Mouse (Mus musculus) frontal cortex, postnatal 14 days (tissue): ENCODE measurements around the gene Cox19.
A peak's percentile ranks its signal among the peaks of the same experiment; 100 is the strongest.

Experiments used
- DNase-seq, 2 experiments: peaks; one replicate each; pipeline ENCODE4 v3.0.0; 2022; ENCODE audit warnings: low spot score in 2 of 2

Cox19 gene

DNA sequence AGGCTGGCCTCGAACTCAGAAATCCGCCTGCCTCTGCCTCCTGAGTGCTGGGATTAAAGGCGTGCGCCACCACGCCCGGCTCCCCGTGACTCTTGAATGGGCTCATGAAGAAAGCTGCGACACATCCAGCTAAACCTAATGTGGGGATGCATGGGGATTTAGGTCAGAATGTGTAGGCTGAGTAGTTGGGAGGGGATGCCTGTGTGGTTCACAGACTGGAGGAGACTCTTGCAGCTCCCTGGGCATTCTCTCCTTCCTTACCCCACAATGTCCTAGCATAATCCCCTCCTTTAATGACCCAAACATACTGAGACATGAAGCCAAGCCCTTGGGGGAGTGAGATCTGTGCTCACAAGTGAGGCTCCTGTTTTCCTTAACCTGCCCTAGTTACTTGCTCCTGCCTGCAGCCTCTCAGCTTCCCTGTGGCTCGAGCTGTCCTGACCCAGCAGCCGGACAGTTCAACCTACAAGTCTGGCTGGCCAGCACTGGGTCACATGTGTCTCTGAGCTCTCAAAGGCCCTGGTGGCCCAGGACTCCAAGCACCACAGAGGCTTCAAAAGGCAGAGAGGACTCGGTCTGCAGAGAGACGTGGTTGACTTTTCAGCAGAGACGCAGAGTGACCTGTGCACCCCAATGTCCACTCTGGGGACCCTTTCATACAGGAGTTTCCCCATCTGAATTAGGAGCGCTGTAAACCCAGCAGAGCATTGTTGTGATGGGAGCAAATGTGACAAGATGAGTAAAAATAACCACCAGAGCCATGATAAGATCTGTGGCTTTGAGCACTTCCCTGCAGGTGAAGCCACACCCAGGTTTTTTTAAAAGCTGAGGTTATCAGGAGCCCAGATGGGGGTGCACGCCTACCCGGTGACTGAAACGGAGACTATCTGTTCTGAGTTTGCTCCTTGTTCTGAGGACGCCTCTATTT, 30.6 kb upstream of the Cox19 start:
- no peak for DNase-seq

DNA sequence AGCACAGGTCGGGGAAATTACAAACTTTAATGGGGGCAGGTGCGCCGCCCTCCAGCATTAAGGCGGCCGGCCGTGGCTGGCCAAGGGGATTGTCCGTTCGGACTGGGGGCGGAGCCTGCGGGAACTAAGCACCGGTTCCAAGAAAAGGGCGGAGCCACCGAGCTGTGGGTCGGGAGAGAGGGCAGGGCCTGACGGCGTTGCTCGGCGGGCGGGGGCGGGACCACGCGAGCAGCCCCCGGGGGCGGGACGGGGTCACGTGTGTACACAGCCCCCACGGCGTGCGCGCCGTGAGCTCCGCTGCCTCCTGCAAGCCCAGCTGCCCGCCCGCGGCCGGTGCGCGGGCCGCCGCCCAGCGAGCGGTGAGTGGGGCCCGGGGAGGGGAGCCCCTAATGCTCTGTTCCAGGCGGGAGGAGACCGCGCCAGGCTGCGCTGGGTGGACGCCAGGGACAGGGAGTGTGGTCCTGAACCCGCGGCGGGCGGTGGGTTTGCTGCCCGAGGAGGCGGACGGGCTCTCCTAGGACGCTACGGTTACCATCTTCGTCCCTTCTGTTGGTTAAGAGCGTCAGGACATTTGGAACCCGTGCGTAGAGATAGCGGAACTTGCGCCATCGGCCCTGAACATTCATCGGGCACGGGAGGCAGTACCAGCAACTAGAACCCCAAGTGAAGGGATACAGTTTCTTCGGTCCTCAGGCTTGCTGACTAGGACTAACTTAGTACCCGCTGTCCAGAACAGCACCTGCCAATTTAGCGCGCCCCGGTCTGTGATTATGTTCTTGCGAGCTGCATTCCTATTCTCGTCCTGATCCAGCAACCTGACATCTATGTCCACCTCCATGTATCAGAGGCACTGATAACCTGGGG, 29.4 kb upstream of the Cox19 start:
- peak; percentile 82 to 84 for DNase-seq

- DNase-seq = no peak
These were observed 28.7 kb upstream of the Cox19 start for GRCm38 (mm10) chr5:139379771-139380384.

- no peak for DNase-seq
These were observed 27.9 kb upstream of the Cox19 start for GRCm38 (mm10) chr5:139378986-139379629.

DNA sequence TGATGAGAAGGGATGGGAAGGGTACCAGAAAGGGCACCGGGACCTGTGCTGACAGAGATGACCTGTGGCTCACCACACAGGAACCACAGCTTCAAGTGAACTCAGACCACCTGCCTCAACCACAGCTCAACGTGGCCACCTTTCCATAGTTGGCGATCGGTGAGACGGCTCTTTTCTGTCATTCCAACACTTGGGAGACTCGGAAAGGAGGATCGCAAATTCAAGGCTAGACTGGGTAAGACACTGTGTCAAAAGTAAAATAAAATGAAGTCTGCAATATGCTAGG, 27.0 kb upstream of the Cox19 start:
- no peak for DNase-seq

GRCm38 (mm10) chr5:139377468-139378270, 26.5 kb upstream of the Cox19 start, which contains the start of gene Gpr146:
Gene Gpr146 (plus strand): TSS chr5:139377697.
- no peak for DNase-seq

- no peak for DNase-seq
These were observed 23.6 kb upstream of the Cox19 start for GRCm38 (mm10) chr5:139374841-139375240.

GRCm38 (mm10) chr5:139373889-139374444, 22.7 kb upstream of the Cox19 start:
- DNase-seq = no peak

- DNase-seq = no peak
These were observed 21.9 kb upstream of the Cox19 start for GRCm38 (mm10) chr5:139373126-139373525.

- DNase-seq = peak; percentile 78 to 82
These were observed 20.6 kb upstream of the Cox19 start for GRCm38 (mm10) chr5:139371631-139372401.

DNA sequence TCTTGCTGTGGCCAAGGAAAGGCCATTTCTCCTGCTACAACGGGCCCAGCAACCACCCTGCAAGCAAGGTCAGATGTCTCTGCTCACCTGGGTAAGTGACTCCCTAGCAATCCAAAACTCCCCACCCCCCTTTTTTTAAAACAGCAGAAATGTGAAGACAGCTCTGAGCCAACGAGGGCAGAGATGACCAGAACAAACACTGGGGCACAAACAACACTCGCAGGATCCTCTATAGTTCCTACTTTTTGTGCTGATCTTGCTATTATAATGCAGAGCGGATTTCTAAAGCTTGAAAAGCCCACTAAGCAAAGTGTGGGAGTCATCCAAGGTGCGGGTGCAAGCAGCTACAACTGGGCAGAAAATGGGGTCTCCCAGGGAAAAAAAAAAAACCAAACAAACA, 19.9 kb upstream of the Cox19 start:
- DNase-seq = no peak

GRCm38 (mm10) chr5:139370336-139370735, 19.1 kb upstream of the Cox19 start:
- no peak for DNase-seq

GRCm38 (mm10) chr5:139368638-139369320, 17.6 kb upstream of the Cox19 start:
- DNase-seq = no peak

DNA sequence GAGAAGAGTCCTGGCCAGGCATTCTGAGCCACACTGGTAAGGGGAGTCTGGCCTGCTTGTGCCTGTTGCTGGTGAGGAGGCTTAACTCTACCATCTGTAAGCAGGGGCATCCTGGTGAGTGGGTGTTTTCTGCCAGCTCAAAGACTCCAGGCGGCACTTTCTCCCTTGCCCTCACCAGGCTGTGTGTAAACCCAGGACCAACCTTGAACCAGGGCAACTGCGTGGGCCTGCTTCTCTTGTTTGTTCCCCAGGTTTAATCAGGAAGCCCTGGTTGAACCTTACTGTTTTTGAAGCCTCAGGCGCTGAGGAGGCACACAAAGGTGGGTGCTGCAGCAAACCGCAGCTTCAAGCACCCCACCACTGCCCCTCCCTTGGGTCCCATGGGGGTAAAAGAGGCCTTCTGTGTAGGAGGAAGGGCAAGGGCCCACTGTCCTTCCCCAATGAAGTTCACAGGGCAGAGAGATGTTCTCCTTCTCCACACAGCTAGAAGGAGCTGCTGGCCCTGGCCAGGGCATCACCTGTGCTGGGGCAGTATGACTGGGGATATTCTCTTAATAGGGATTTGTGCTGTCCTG, 16.8 kb upstream of the Cox19 start:
- no peak for DNase-seq

GRCm38 (mm10) chr5:139366484-139366883, 15.3 kb upstream of the Cox19 start:
- no peak for DNase-seq

DNA sequence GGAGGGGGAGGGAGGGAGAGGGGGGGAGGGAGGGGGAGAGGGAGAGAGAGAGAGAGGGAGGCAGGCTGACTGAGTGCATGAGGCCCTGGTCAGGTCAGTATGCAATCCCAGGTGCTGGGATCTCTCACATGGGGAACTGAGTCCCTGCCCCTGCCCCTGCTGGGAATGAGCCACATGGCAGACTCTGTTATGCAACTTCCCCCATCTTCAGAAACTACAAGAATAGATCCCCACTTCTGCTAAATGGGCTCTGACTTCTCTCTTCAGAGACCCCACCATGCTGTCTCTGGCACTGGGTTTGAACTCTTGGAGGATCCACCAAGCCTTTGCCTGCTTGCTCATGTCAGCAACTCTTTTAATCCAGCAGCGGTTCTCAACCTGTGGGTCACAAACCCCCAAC, 14.6 kb upstream of the Cox19 start:
- DNase-seq = no peak

- DNase-seq = no peak
These were observed 13.8 kb upstream of the Cox19 start for GRCm38 (mm10) chr5:139364911-139365571.

DNA sequence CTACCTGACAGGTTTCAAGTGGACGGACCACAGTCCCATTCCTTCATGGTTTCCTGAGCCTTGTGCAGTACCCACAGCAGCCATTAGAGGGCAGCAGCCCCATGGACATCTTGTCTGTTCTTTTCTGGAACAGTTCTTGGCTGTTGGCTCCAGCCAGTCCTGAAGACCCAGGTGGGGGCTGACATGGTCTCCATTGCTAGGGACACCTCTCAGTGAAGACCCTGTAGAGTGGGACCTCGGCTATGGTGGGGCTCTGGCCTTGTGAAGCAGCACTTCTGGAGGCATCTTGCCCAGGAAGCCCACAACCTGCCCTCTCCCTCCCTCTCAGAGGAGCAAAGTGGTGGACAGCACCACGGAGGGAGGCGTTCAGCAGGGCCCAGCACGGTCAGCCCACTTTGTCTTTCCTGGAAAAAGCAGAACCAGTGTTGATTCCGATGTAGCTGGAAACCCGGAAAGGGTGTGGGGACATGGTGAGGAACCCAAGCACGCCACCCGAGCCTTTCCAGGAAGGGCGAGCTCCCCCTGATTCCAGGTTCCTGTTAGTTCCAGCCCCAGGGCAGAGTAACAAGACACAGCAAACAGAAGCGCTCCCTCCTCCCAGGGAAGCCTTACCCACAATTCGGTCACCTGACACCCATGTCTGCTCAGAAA, 13.2 kb upstream of the Cox19 start:
- DNase-seq = peak; percentile 84 to 94
